Mouse (Mus musculus): ENCODE measurements around the gene Gm3839.

GRCm38 (mm10) chr14:11375225-11375624 is 18.7 kb upstream of the Gm3839 start:
- TF ChIP-seq POLR2A (IDR thresholded peaks at IDR 0.05; ENCODE audit: insufficient read depth, low read length) (no peak), CTCF (IDR thresholded peaks at IDR 0.05; ENCODE audit: low read depth, low read length) (no peak), EP300 (IDR thresholded peaks at IDR 0.05; ENCODE audit: insufficient read depth, low read depth, low read length) (no peak)
